Mouse (Mus musculus): ENCODE data around the gene Chrna5. TPM values are rescaled to one million over a fixed set of nuclear protein-coding genes. Genes with fewer than 3 reads are reported as not detected.

The Chrna5 gene
- polyA plus RNA-seq, 1 experiment: not detected

- H3K4me1 ChIP-seq: no peaks in the 10 kb centered on the region
Measured at GRCm38 (mm10) chr9:54963669-54964068, 17.0 kb upstream of the Chrna5 start.

GRCm38 (mm10) chr9:54969972-54970637 is 10.6 kb upstream of the Chrna5 start:
- Histone ChIP-seq H3K4me3 (replicated peaks) (no peak overlapping the region), H3K4me1 (peaks cover 7% of the 10 kb centered on the region), H3K27me3 (replicated peaks) (peaks cover 11% of the 10 kb centered on the region), H3K36me3 (replicated peaks; ENCODE audit: low read length) (no peaks in the 10 kb centered on the region), H3K9me3 (peaks cover 21% of the 10 kb centered on the region)
- TF ChIP-seq GATA1 (IDR thresholded peaks at IDR 0.05; ENCODE audit: borderline replicate concordance, low read length): no peak
- TF ChIP-seq FLI1 (IDR thresholded peaks at IDR 0.05; ENCODE audit: low read length): no peak

More at GRCm38 (mm10) chr9:54963669-54964068, 17.0 kb upstream of the Chrna5 start:
- Histone ChIP-seq H3K4me3 (replicated peaks) (no peak overlapping the region), H3K36me3 (replicated peaks; ENCODE audit: low read length) (peaks cover 22% of the 10 kb centered on the region), H3K9me3 (peaks cover 35% of the 10 kb centered on the region), H3K27me3 (replicated peaks) (no peaks in the 10 kb centered on the region)
- no peak for TF ChIP-seq FLI1 (IDR thresholded peaks at IDR 0.05; ENCODE audit: low read length)
- TF ChIP-seq GATA1 (IDR thresholded peaks at IDR 0.05; ENCODE audit: borderline replicate concordance, low read length): no peak

GRCm38 (mm10) chr9:54981291-54982191 is 861 bp downstream of the Chrna5 start:
- Histone ChIP-seq H3K9me3 (peaks cover 13% of the 10 kb centered on the region), H3K4me3 (replicated peaks) (peak overlapping the region; percentile 90), H3K27me3 (replicated peaks) (peaks cover 75% of the 10 kb centered on the region), H3K4me1 (peaks cover 17% of the 10 kb centered on the region), H3K36me3 (replicated peaks; ENCODE audit: low read length) (no peaks in the 10 kb centered on the region)
- no peak for TF ChIP-seq FLI1 (IDR thresholded peaks at IDR 0.05; ENCODE audit: low read length)
- TF ChIP-seq GATA1 (IDR thresholded peaks at IDR 0.05; ENCODE audit: borderline replicate concordance, low read length): no peak

- H3K9me3 ChIP-seq: peaks cover 11% of the 10 kb centered on the region
- TF ChIP-seq FLI1 (IDR thresholded peaks at IDR 0.05; ENCODE audit: low read length) (no peak), GATA1 (IDR thresholded peaks at IDR 0.05; ENCODE audit: borderline replicate concordance, low read length) (no peak)
- no peaks in the 10 kb centered on the region for H3K36me3 ChIP-seq (replicated peaks; ENCODE audit: low read length)
- peaks cover 77% of the 10 kb centered on the region for H3K27me3 ChIP-seq (replicated peaks)
- no peak overlapping the region for H3K4me3 ChIP-seq (replicated peaks)
- H3K4me1 ChIP-seq: peaks cover 17% of the 10 kb centered on the region
Measured at GRCm38 (mm10) chr9:54982401-54982800, 1.7 kb downstream of the Chrna5 start.

GRCm38 (mm10) chr9:54990362-54990761 is 9.7 kb downstream of the Chrna5 start:
- TF ChIP-seq FLI1 (IDR thresholded peaks at IDR 0.05; ENCODE audit: low read length) (no peak), GATA1 (IDR thresholded peaks at IDR 0.05; ENCODE audit: borderline replicate concordance, low read length) (no peak)
- no peaks in the 10 kb centered on the region for H3K36me3 ChIP-seq (replicated peaks; ENCODE audit: low read length)
- no peaks in the 10 kb centered on the region for H3K4me1 ChIP-seq
- H3K27me3 ChIP-seq (replicated peaks): peaks cover 30% of the 10 kb centered on the region
- no peak overlapping the region for H3K4me3 ChIP-seq (replicated peaks)
- no peaks in the 10 kb centered on the region for H3K9me3 ChIP-seq

- TF ChIP-seq FLI1 (IDR thresholded peaks at IDR 0.05; ENCODE audit: low read length) (no peak), GATA1 (IDR thresholded peaks at IDR 0.05; ENCODE audit: borderline replicate concordance, low read length) (no peak)
- peaks cover 20% of the 10 kb centered on the region for H3K27me3 ChIP-seq (replicated peaks)
- no peaks in the 10 kb centered on the region for H3K4me1 ChIP-seq
- H3K9me3 ChIP-seq: no peaks in the 10 kb centered on the region
- H3K36me3 ChIP-seq (replicated peaks; ENCODE audit: low read length): no peaks in the 10 kb centered on the region
- no peak overlapping the region for H3K4me3 ChIP-seq (replicated peaks)
Measured at GRCm38 (mm10) chr9:54994381-54994780, 13.7 kb downstream of the Chrna5 start.

GRCm38 (mm10) chr9:54995645-54996044 is 15.0 kb downstream of the Chrna5 start:
- no peak for TF ChIP-seq FLI1 (IDR thresholded peaks at IDR 0.05; ENCODE audit: low read length)
- TF ChIP-seq GATA1 (IDR thresholded peaks at IDR 0.05; ENCODE audit: borderline replicate concordance, low read length): no peak
- Histone ChIP-seq H3K36me3 (replicated peaks; ENCODE audit: low read length) (no peaks in the 10 kb centered on the region), H3K4me3 (replicated peaks) (no peak overlapping the region), H3K27me3 (replicated peaks) (peaks cover 22% of the 10 kb centered on the region), H3K9me3 (no peaks in the 10 kb centered on the region), H3K4me1 (no peaks in the 10 kb centered on the region)

GRCm38 (mm10) chr9:55003609-55004008 is 22.9 kb downstream of the Chrna5 start:
- Histone ChIP-seq H3K36me3 (replicated peaks; ENCODE audit: low read length) (no peaks in the 10 kb centered on the region), H3K4me3 (replicated peaks) (no peak overlapping the region), H3K4me1 (no peaks in the 10 kb centered on the region), H3K27me3 (replicated peaks) (peaks cover 20% of the 10 kb centered on the region), H3K9me3 (0 out of 2 replicates have a peak, but pooled peaks cover 5% of the 10 kb centered on the region)
- TF ChIP-seq GATA1 (IDR thresholded peaks at IDR 0.05; ENCODE audit: borderline replicate concordance, low read length): no peak
- TF ChIP-seq FLI1 (IDR thresholded peaks at IDR 0.05; ENCODE audit: low read length): no peak

GRCm38 (mm10) chr9:55009692-55010091 is 29.0 kb downstream of the Chrna5 start:
- TF ChIP-seq FLI1 (IDR thresholded peaks at IDR 0.05; ENCODE audit: low read length) (no peak), GATA1 (IDR thresholded peaks at IDR 0.05; ENCODE audit: borderline replicate concordance, low read length) (no peak)
- Histone ChIP-seq H3K4me3 (replicated peaks) (no peak overlapping the region), H3K36me3 (replicated peaks; ENCODE audit: low read length) (no peaks in the 10 kb centered on the region), H3K27me3 (replicated peaks) (peaks cover 21% of the 10 kb centered on the region), H3K9me3 (0 out of 2 replicates have a peak, but pooled peaks cover 5% of the 10 kb centered on the region), H3K4me1 (no peaks in the 10 kb centered on the region)

Measured in megakaryocyte, embryonic 14.5 days (primary cell).